Mouse (Mus musculus): ENCODE data around the gene Syngap1.

- no peak for TF ChIP-seq CTCF (IDR thresholded peaks at IDR 0.05; ENCODE audit: control insufficient read depth, insufficient read depth, low read length)
- TF ChIP-seq POLR2A (IDR thresholded peaks at IDR 0.05; ENCODE audit: borderline replicate concordance, control insufficient read depth, low read depth, low read length) = no peak
Measured at GRCm38 (mm10) chr17:26999996-27000395, 58.9 kb downstream of the Syngap1 start.
